Mouse (Mus musculus) limb, embryonic 11.5 days (tissue): ENCODE measurements around the gene Acsl1. TPM values are rescaled to one million over a fixed set of nuclear protein-coding genes. Genes with fewer than 3 reads are reported as not detected.

Source experiments
- ATAC-seq: fragments of 200-750 bp; cut with Nextera tagmentation; 2 replicates; pipeline ENCODE4 v1.8.0; 2017; ENCODE audit warnings: low read depth; ENCODE audit not compliant: insufficient number of reproducible peaks, low FRiP score, low TSS enrichment
- DNase-seq: peaks from one replicate; pipeline ENCODE4 v3.0.0-alpha.2; 2015; ENCODE audit warnings: low spot score
- H3K27ac ChIP-seq: fragments of 300-500 bp; sonication (generic); replicated peaks from 2 replicates; pipeline ENCODE4 v1.5.1; 2014; ENCODE audit warnings: low read depth, mild to moderate bottlenecking, low read length
- H3K27me3 ChIP-seq: fragments of 300-500 bp; sonication (generic); 2 replicates; pipeline ENCODE4 v1.6.1; 2014; ENCODE audit warnings: mild to moderate bottlenecking, low read length, mixed read lengths; ENCODE audit not compliant: control insufficient read depth, insufficient read depth
- H3K36me3 ChIP-seq: fragments of 300-500 bp; sonication (generic); 2 replicates; pipeline ENCODE4 v1.6.1; 2014; ENCODE audit warnings: mild to moderate bottlenecking, low read length, moderate library complexity, mixed read lengths; ENCODE audit not compliant: control insufficient read depth, insufficient read depth
- H3K4me1 ChIP-seq: fragments of 300-500 bp; sonication (generic); 2 replicates; pipeline ENCODE4 v1.6.1; 2014; ENCODE audit warnings: low read length, mixed read lengths; ENCODE audit not compliant: control insufficient read depth, insufficient read depth
- H3K4me2 ChIP-seq: fragments of 300-500 bp; sonication (generic); 2 replicates; pipeline ENCODE4 v1.6.1; 2014; ENCODE audit warnings: low read depth, mild to moderate bottlenecking, moderate library complexity; ENCODE audit not compliant: severe bottlenecking
- H3K4me3 ChIP-seq: fragments of 300-500 bp; sonication (generic); 2 replicates; pipeline ENCODE4 v1.5.1; 2014; ENCODE audit warnings: low read depth, low read length
- H3K9ac ChIP-seq: fragments of 300-500 bp; sonication (generic); 2 replicates; pipeline ENCODE4 v1.6.1; 2014; ENCODE audit warnings: mild to moderate bottlenecking, low read length
- H3K9me3 ChIP-seq: fragments of 300-500 bp; sonication (generic); 2 replicates; pipeline ENCODE4 v1.6.1; 2016; ENCODE audit warnings: low read length; ENCODE audit not compliant: control insufficient read depth
- WGBS: fragments of 180-500 bp; shearing (Covaris S2); extraction: QIAGEN DNeasy Blood & Tissue Kit; methylation state at CpG from one replicate; pipeline ENCODE4 v1.1.7; 2014; 5-methylcytosine and 5-hydroxymethylcytosine counted together
- polyA plus RNA-seq: library from polyadenylated mRNA; unstranded; fragments of >200 nt; fragmentation: Nextera tagmentation; extraction: Ambion mirVana; gene quantifications from 2 replicates; pipeline ENCODE4 v1.2.1, GENCODE M21; 2014

The Acsl1 gene
- polyA plus RNA-seq, 1 experiment from 2014 or later, result 6.9 TPM

GRCm38 (mm10) chr8:46479794-46480532 lies 9.1 kb downstream of the Acsl1 start:
- WGBS, result 62% methylated on average over 7 of the region's 7 CpGs
- Histone ChIP-seq H3K4me2 (no peak overlapping the region), H3K9ac (no peak overlapping the region), H3K27ac (no peak overlapping the region), H3K4me3 (no peak overlapping the region), H3K4me1 (peaks cover 11% of the 10 kb centered on the region), H3K36me3 (no peaks in the 10 kb centered on the region), H3K9me3 (no peaks in the 10 kb centered on the region), H3K27me3 (no peaks in the 10 kb centered on the region)
- DNase-seq (no peak), ATAC-seq (no peak)

GRCm38 (mm10) chr8:46480533-46480900 lies 9.7 kb downstream of the Acsl1 start:
- Histone ChIP-seq H3K4me2 (no peak overlapping the region), H3K4me3 (no peak overlapping the region), H3K9ac (no peak overlapping the region), H3K27ac (no peak overlapping the region), H3K9me3 (no peaks in the 10 kb centered on the region), H3K36me3 (no peaks in the 10 kb centered on the region), H3K4me1 (peaks cover 11% of the 10 kb centered on the region), H3K27me3 (no peaks in the 10 kb centered on the region)
- ATAC-seq (no peak), DNase-seq (no peak)
- WGBS, result 44% methylated on average over 6 of the region's 6 CpGs

- peaks cover 11% of the 10 kb centered on the region for H3K4me1 ChIP-seq
- WGBS, result 91% methylated on average over 4 of the region's 4 CpGs
- no peaks in the 10 kb centered on the region for H3K9me3 ChIP-seq
- H3K4me2 ChIP-seq, result no peak overlapping the region
- ATAC-seq (no peak), DNase-seq (no peak)
- H3K27me3 ChIP-seq, result no peaks in the 10 kb centered on the region
- no peak overlapping the region for H3K27ac ChIP-seq
- H3K36me3 ChIP-seq, result no peaks in the 10 kb centered on the region
- H3K9ac ChIP-seq, result no peak overlapping the region
- no peak overlapping the region for H3K4me3 ChIP-seq
Measured at GRCm38 (mm10) chr8:46482771-46483170, 11.9 kb downstream of the Acsl1 start.

- ATAC-seq (no peak), DNase-seq (no peak)
- H3K9me3 ChIP-seq, result no peaks in the 10 kb centered on the region
- no peaks in the 10 kb centered on the region for H3K27me3 ChIP-seq
- no peak overlapping the region for H3K9ac ChIP-seq
- no peak overlapping the region for H3K4me2 ChIP-seq
- no peak overlapping the region for H3K27ac ChIP-seq
- peaks cover 11% of the 10 kb centered on the region for H3K4me1 ChIP-seq
- WGBS, result 83% methylated on average over 4 of the region's 4 CpGs
- H3K36me3 ChIP-seq, result no peaks in the 10 kb centered on the region
- no peak overlapping the region for H3K4me3 ChIP-seq
Measured at GRCm38 (mm10) chr8:46483247-46483646, 12.4 kb downstream of the Acsl1 start.

- 41% methylated on average over 4 of the region's 4 CpGs for WGBS
- Histone ChIP-seq H3K4me3 (no peak overlapping the region), H3K27ac (no peak overlapping the region), H3K4me1 (peaks cover 11% of the 10 kb centered on the region), H3K9me3 (no peaks in the 10 kb centered on the region), H3K9ac (no peak overlapping the region), H3K4me2 (no peak overlapping the region), H3K36me3 (no peaks in the 10 kb centered on the region), H3K27me3 (no peaks in the 10 kb centered on the region)
- ATAC-seq (no peak), DNase-seq (no peak)
Measured at GRCm38 (mm10) chr8:46484077-46484476, 13.2 kb downstream of the Acsl1 start.

- Histone ChIP-seq H3K27ac (no peak overlapping the region), H3K9ac (no peak overlapping the region), H3K27me3 (no peaks in the 10 kb centered on the region), H3K4me2 (no peak overlapping the region), H3K4me3 (no peak overlapping the region), H3K36me3 (no peaks in the 10 kb centered on the region), H3K9me3 (no peaks in the 10 kb centered on the region), H3K4me1 (peaks cover 9% of the 10 kb centered on the region)
- ATAC-seq, result no peak
- 86% methylated on average over 8 of the region's 8 CpGs for WGBS
- no peak for DNase-seq
Measured at GRCm38 (mm10) chr8:46484931-46485463, 14.2 kb downstream of the Acsl1 start.

DNA sequence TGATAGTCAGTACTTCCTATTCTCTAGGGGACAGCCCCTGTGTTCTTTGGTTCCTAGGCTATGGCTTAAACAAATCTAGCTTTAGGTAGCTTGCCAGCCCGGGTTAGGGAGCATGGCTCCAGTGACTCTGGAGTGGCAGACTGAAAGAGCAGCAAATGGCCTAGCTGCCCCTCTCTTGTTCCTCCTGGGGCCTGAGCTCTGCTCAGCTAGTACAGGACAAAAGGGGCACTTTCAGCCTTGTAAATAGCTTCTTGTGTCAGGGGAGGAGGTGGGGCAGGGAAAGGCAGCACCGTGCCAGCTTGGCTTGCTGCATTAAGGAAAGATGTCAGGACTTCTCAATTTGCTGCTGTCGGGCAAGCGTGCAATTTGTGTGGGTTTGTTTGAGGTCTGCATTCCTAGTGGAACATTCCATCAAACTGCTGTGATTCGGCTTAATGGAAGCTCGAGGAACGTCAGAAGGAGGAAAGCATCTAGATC lies 17.3 kb downstream of the Acsl1 start:
- no peak overlapping the region for H3K27ac ChIP-seq
- no peak overlapping the region for H3K9ac ChIP-seq
- H3K36me3 ChIP-seq, result no peaks in the 10 kb centered on the region
- H3K27me3 ChIP-seq, result no peaks in the 10 kb centered on the region
- 57% methylated on average over 7 of the region's 7 CpGs for whole genome bisulfite sequencing
- H3K4me2 ChIP-seq, result no peak overlapping the region
- no peak for ATAC-seq
- no peak overlapping the region for H3K4me3 ChIP-seq
- DNase-seq, result no peak
- no peaks in the 10 kb centered on the region for H3K9me3 ChIP-seq
- H3K4me1 ChIP-seq, result 0 out of 2 replicates have a peak, but pooled peaks cover 4% of the 10 kb centered on the region

DNA sequence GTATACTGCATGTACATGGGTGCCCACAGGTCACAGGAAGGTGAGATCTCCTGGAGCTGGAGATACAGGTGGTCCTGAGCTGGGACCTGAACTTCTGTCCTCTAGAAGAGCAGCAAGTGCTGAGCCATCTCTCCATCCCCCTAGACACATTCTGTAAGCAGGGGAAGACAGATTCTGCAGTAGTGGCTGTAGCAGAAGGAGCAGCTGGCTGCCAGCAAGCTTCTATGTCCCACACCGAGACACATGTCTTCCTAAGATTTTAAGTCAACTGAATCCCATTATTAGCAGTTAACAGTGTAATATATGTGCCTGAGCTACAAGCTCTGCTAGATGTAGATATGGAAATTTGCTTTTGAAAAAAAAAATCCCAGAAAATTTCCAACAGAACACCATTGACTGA lies 18.4 kb downstream of the Acsl1 start:
- Histone ChIP-seq H3K4me1 (0 out of 2 replicates have a peak, but pooled peaks cover 1% of the 10 kb centered on the region), H3K9me3 (no peaks in the 10 kb centered on the region), H3K4me2 (no peak overlapping the region)

More for the DNA sequence above, 18.4 kb downstream of the Acsl1 start:
- no peak overlapping the region for H3K9ac ChIP-seq
- ATAC-seq (no peak), DNase-seq (no peak)
- WGBS, result 85% methylated on average over 1 of the region's 1 CpGs
- no peaks in the 10 kb centered on the region for H3K27me3 ChIP-seq
- H3K27ac ChIP-seq, result no peak overlapping the region
- H3K36me3 ChIP-seq, result no peaks in the 10 kb centered on the region
- no peak overlapping the region for H3K4me3 ChIP-seq
